Mouse (Mus musculus): ENCODE data around the gene Gm8439. TPM values are rescaled to one million over a fixed set of nuclear protein-coding genes. Genes with fewer than 3 reads are reported as not detected.
"Not testable (repeated sequence)": the region's sequence is repeated elsewhere in the genome, so short reads cannot be mapped to it uniquely, and the experiment has no call there.

Gene Gm8439
- polyA plus RNA-seq, 1 experiment from 2014 or later, result not detected

DNA sequence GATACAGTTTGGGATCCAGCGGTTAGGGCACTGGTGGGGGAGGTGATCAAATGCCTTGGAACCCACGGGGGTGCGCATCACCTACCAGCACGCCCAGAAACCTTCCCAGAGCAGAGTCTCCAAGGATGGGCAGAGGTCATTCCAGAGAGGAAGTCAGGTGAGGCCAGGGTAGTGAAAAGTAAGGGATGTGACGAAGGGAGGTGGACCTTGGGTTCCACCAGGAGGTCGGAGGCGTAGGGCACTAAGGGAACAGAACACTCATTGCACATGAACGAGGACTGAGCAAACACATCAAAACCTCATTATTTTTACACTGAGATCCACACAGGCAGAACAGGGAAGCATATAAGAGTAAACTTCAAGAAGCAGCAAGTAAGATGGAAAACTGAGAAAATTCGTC, 6.8 kb upstream of the Gm8439 start:
- WGBS, result 78% methylated on average over 9 of the region's 9 CpGs
- H3K4me2 ChIP-seq, result no peak overlapping the region
- H3K27ac ChIP-seq, result no peak overlapping the region
- H3K9ac ChIP-seq, result no peak overlapping the region
- ATAC-seq (replicated peaks; ENCODE audit: low FRiP score), result no peak
- H3K4me3 ChIP-seq (replicated peaks), result no peak overlapping the region
- no peaks in the 10 kb centered on the region for H3K36me3 ChIP-seq
- no peaks in the 10 kb centered on the region for H3K9me3 ChIP-seq (replicated peaks)
- H3K27me3 ChIP-seq, result no peaks in the 10 kb centered on the region
- 0 out of 2 replicates have a peak, but pooled peaks cover 5% of the 10 kb centered on the region for H3K4me1 ChIP-seq

DNA sequence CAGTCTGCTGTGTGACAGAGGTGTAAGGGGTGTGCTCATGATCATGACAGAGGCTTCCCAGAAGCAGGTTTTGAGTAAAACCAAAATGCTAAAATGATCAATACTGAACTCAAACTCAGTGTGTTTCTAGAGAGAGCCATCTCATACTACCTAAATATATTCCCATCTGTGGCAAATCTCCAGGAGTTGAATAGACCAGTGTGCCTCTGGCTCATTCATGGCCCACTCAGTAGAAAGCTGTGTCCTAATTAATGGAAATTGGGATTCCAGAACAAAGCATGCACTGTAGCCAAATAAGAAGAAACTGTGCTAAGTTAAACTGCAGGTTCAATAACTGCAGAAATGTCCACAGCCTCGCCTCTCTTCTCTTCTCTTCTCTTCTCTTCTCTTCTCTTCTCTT, 1.6 kb upstream of the Gm8439 start:
- H3K27ac ChIP-seq, result no peak overlapping the region
- no peaks in the 10 kb centered on the region for H3K9me3 ChIP-seq (replicated peaks)
- 79% methylated on average over 1 of the region's 1 CpGs for WGBS
- H3K27me3 ChIP-seq, result peaks cover 12% of the 10 kb centered on the region; the same call in 1 of the 2 replicates
- H3K4me1 ChIP-seq, result peaks cover 13% of the 10 kb centered on the region; the same call in 1 of the 2 replicates
- no peaks in the 10 kb centered on the region for H3K36me3 ChIP-seq
- no peak overlapping the region for H3K4me2 ChIP-seq
- no peak for ATAC-seq (replicated peaks; ENCODE audit: low FRiP score)
- H3K4me3 ChIP-seq (replicated peaks), result no peak overlapping the region
- H3K9ac ChIP-seq, result no peak overlapping the region

DNA sequence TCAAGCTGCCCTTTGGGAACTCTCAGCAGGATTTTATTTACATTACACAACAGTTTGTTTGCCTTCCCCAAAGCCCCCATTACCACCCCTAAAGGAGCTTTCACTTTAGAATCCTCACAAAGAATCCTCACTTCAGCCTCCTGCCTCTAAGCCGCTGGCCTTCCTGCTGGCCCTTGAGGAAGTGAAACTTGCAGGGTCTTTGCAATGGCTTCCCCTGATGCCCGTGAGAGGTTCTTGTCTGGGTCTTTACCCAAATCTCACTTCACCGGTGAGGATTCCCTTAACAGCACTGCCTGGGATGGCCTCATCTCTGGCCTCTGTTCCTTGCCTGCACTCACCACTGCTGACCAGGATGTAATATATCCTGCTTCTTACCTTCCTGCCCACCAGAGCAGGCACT, 525 bp downstream of the Gm8439 start:
- peaks cover 9% of the 10 kb centered on the region; the same call in 1 of the 2 replicates for H3K4me1 ChIP-seq
- H3K27me3 ChIP-seq, result peaks cover 12% of the 10 kb centered on the region; the same call in 1 of the 2 replicates
- no peaks in the 10 kb centered on the region for H3K9me3 ChIP-seq (replicated peaks)
- H3K36me3 ChIP-seq, result no peaks in the 10 kb centered on the region
- H3K4me3 ChIP-seq (replicated peaks), result no peak overlapping the region
- 32% methylated on average over 3 of the region's 3 CpGs for WGBS
- no peak for ATAC-seq (replicated peaks; ENCODE audit: low FRiP score)
- 0 out of 2 replicates have a peak overlapping the region, but pooled peaks have one; percentile 54 for H3K27ac ChIP-seq
- H3K9ac ChIP-seq, result no peak overlapping the region
- no peak overlapping the region for H3K4me2 ChIP-seq

DNA sequence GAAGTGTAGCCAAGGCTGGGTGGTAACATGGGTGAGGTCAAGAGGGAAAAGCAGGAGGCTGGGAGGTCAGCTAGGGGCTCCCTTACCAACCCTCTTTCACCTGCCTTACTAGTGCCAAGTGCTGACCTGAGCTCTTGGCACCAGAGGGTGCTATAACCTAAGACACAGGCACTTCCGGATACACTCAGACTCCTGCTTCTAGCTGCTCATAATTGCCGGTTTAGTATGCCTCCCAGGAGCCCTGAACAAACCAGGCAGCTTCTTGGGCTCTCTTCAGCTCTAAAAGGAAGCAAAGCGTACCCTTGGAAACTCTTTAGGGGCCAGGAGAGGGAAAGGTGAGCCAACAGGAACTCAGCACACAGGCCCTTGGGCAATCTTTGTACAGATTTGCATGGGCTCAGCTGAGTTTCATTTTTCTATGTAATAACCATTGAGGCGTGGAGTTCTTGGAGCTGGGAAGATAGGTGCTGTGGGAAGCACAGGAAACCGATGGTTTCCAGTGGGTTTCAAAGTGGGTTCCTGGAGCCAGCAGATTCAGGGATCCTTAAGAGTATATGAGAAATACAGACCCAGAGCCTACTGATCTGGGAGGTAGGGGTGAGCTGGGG, 1.4 kb downstream of the Gm8439 start:
- Histone ChIP-seq H3K27ac (peak overlapping the region; percentile 54), H3K36me3 (no peaks in the 10 kb centered on the region), H3K9ac (0 out of 2 replicates have a peak overlapping the region, but pooled peaks have one; percentile 29), H3K9me3 (replicated peaks) (no peaks in the 10 kb centered on the region), H3K4me2 (0 out of 2 replicates have a peak overlapping the region, but pooled peaks have one; percentile 9), H3K27me3 (peaks cover 12% of the 10 kb centered on the region; the same call in 1 of the 2 replicates), H3K4me1 (peaks cover 9% of the 10 kb centered on the region; the same call in 1 of the 2 replicates), H3K4me3 (replicated peaks) (no peak overlapping the region)
- ATAC-seq (replicated peaks; ENCODE audit: low FRiP score), result peak; percentile 89
- WGBS, result 32% methylated on average over 5 of the region's 5 CpGs

DNA sequence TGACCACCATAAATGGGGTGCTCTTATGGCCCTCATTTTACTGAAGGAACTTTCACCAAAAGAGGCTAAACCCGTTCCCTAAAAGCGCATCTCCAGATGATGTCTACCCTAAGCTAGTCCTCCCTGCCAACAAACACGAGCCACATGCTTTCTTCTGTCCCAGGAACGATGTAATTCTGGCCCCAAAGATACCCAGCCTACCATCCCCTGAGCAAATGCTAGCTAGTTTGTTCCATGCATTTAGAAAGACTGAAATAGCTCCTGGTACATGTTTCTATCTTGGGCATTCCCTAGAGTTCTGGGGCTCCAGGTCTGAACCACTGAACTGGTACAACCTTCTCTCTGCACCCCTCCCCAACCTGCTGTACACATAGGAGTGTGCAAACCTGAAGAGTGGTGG, 2.4 kb downstream of the Gm8439 start:
- no peak overlapping the region for H3K4me2 ChIP-seq
- no peak overlapping the region for H3K27ac ChIP-seq
- H3K36me3 ChIP-seq, result no peaks in the 10 kb centered on the region
- H3K27me3 ChIP-seq, result peaks cover 12% of the 10 kb centered on the region; the same call in 1 of the 2 replicates
- no peak overlapping the region for H3K9ac ChIP-seq
- H3K4me1 ChIP-seq, result peaks cover 9% of the 10 kb centered on the region; the same call in 1 of the 2 replicates
- H3K4me3 ChIP-seq (replicated peaks), result no peak overlapping the region
- H3K9me3 ChIP-seq (replicated peaks), result no peaks in the 10 kb centered on the region
- WGBS, result 91% methylated on average over 4 of the region's 4 CpGs
- ATAC-seq (replicated peaks; ENCODE audit: low FRiP score), result no peak

DNA sequence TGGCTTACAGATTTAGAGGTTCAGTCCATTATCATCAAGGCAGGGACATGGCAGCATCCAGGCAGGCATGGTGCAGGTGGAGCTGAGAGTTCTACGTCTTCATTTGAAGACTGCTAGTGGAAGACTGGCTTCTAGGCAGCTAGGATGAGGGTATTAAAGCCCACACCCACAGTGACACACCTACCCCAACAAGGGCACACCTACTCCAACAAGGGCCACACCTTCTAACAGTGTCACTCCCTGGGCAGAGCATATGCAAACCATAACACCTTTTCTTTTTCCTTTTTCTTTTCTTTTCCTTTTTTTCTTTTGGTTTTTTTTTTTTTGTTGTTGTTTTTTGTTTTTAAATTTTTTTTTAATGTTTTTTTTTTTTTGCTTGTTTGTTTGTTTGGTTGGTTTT, 7.7 kb downstream of the Gm8439 start:
- 83% methylated on average over 1 of the region's 1 CpGs for WGBS
- not testable (repeated sequence) for H3K4me1 ChIP-seq; H3K4me3 ChIP-seq (replicated peaks); H3K9ac ChIP-seq; H3K27me3 ChIP-seq; H3K9me3 ChIP-seq (replicated peaks); H3K4me2 ChIP-seq; H3K27ac ChIP-seq; H3K36me3 ChIP-seq; ATAC-seq (replicated peaks; ENCODE audit: low FRiP score)

DNA sequence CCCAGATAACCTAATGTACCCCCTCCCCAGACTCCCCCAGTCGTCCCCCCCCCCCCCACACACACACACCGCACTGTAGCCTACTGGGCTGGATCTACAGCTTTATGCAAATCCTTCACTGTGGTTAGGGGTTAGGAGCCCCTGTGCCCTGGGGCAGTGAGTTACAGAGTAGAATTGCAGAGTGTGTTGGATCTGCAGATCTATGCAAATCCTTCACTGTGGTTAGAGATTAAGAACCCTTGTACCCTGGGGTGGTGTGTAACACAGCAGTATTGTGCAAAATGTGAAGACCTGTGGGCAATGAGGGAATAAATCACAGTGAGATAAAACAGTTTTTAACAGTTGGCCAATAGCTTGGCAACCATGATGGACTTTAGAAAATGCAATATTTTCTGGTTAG, 10.4 kb downstream of the Gm8439 start:
- Histone ChIP-seq H3K27me3 (no peaks in the 10 kb centered on the region), H3K36me3 (no peaks in the 10 kb centered on the region), H3K4me1 (0 out of 2 replicates have a peak, but pooled peaks cover 5% of the 10 kb centered on the region), H3K4me2 (no peak overlapping the region), H3K9ac (no peak overlapping the region), H3K9me3 (replicated peaks) (no peaks in the 10 kb centered on the region), H3K4me3 (replicated peaks) (no peak overlapping the region), H3K27ac (peak overlapping the region; percentile 58; the same call in 1 of the 2 replicates)
- peak; percentile 69 for ATAC-seq (replicated peaks; ENCODE audit: low FRiP score)
- WGBS, result 23% methylated on average over 2 of the region's 2 CpGs

DNA sequence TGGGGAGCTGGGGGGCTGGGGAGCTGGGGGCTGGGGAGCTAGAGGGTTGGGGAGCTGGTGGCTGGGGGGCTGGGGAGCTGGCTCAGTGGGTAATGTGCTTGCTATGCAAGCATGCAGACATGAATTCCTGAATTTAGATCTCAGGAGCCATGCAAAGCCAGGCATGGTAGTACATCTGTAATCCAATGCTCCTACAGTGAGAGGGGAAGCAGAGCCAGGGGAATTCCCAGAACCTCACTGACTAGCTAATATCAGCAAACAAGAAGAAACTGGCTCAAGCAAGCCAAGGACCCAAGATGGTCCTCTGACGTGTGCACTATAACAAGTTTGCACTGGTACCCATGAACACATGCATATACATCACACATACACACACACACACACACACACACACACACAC, 13.2 kb downstream of the Gm8439 start:
- WGBS, result 73% methylated on average over 1 of the region's 1 CpGs
- Histone ChIP-seq H3K9me3 (replicated peaks) (no peaks in the 10 kb centered on the region), H3K27ac (no peak overlapping the region)

DNA sequence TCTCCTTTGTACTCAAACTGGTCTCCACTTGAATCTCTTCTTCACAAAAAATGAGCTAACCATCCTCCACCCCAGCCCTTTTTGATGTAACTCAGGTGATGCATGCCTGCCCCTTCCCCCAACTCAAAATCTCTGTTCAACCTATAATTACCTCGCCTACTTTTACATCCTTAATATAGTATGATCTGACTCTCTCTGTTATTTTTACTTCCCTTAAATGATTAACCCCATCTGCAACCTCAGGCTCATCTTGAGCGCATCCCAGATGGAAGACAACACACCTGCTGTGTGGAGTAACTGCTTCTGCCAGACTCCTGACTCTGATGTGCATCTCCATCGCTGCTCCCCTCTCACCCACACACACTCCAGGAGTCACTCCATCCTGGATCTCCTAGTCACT, 14.1 kb downstream of the Gm8439 start:
- H3K27ac ChIP-seq, result no peak overlapping the region
- no peak overlapping the region for H3K4me3 ChIP-seq (replicated peaks)
- H3K9ac ChIP-seq, result no peak overlapping the region
- ATAC-seq (replicated peaks; ENCODE audit: low FRiP score), result no peak
- H3K4me2 ChIP-seq, result no peak overlapping the region
- H3K4me1 ChIP-seq, result peaks cover 9% of the 10 kb centered on the region; the same call in 1 of the 2 replicates
- 75% methylated on average over 3 of the region's 3 CpGs for WGBS
- no peaks in the 10 kb centered on the region for H3K27me3 ChIP-seq
- no peaks in the 10 kb centered on the region for H3K36me3 ChIP-seq
- no peaks in the 10 kb centered on the region for H3K9me3 ChIP-seq (replicated peaks)

More for the DNA sequence above, 13.2 kb downstream of the Gm8439 start:
- H3K9ac ChIP-seq, result no peak overlapping the region
- no peaks in the 10 kb centered on the region for H3K36me3 ChIP-seq
- 0 out of 2 replicates have a peak, but pooled peaks cover 5% of the 10 kb centered on the region for H3K4me1 ChIP-seq
- H3K4me2 ChIP-seq, result no peak overlapping the region
- no peak overlapping the region for H3K4me3 ChIP-seq (replicated peaks)
- ATAC-seq (replicated peaks; ENCODE audit: low FRiP score), result no peak
- H3K27me3 ChIP-seq, result no peaks in the 10 kb centered on the region

DNA sequence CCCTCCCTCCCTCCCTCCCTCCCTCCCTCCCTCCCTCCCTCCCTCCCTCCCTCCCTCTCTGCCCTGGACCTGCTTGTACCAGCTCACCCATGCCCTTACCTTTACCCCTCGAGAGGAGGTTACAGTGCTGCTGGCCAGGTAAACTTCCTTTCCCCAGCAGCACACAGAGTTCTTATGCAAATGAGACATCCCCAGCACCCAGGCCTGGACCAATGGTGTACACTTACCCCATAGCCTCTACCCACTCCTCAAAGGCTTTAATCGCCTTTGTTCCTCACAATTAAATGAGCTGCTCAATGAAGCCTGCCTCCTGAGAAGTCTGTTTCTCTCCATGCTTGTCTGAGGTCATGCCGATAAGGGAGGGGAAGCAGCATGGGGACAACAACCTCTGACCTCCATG, 18.4 kb downstream of the Gm8439 start:
- Histone ChIP-seq H3K4me2 (no peak overlapping the region), H3K4me3 (replicated peaks) (no peak overlapping the region), H3K9ac (no peak overlapping the region), H3K27ac (peak overlapping the region; percentile 67), H3K4me1 (peaks cover 4% of the 10 kb centered on the region; the same call in 1 of the 2 replicates), H3K9me3 (replicated peaks) (no peaks in the 10 kb centered on the region), H3K27me3 (no peaks in the 10 kb centered on the region), H3K36me3 (no peaks in the 10 kb centered on the region)
- peak; percentile 87 for ATAC-seq (replicated peaks; ENCODE audit: low FRiP score)
- WGBS, result 31% methylated on average over 3 of the region's 3 CpGs

DNA sequence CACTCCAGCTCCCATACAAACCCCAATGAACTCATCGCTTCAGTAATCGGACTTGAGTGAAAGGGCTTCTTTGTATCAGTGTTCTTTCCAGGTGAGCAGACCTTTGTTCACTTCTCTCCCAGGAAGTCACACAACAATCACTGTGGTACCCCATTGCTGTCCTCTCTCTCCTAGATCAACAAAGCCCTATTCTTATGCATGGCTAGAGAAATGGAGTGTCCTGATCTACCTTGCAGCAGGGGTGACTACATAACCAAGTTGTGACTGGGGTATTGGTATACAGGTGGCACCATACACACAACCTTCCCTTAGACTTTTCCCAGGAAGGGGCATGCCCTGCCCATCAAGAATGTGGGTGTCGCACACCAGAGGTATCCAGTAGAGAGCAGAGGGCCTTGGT, 22.5 kb downstream of the Gm8439 start:
- no peak overlapping the region for H3K9ac ChIP-seq

DNA sequence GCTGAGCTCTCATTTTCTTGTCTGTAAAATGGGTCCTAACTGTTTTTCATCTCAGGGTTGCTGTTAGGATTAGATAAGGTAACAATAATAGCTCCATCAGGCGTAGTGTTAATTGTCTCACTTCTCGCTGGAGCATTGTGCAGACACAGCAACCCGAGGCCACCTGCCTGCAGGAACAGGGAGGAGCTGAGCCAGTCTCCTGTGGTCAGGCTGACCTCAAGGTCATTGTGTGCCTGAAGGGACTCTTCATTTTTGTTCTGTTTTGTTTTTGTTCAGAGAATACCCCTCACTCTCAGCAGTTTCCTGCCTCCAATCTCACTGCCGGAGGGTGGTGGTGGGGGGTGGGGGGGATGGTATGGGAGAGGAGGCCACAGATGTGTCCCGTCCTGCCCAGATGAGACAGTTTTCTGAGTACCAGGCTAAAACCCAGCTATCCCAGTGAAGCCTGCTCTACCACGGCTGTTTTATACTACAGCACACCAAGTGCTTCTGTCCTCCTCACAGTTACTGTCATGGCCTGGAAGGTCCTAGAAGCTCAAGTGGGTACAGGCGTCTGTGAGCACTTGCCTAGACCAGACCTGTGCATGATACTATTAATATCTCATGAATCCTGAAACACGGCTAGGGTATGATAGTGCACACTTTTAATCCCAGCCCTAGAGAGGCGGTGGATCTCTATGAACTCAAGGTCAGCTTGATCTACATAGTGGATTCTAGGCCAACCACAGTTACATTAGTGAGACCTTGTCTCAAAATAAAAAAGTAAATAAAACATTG, 23.9 kb downstream of the Gm8439 start:
- no peak for ATAC-seq (replicated peaks; ENCODE audit: low FRiP score)
- H3K4me1 ChIP-seq, result peaks cover 23% of the 10 kb centered on the region
- H3K4me3 ChIP-seq (replicated peaks), result no peak overlapping the region
- H3K9me3 ChIP-seq (replicated peaks), result no peaks in the 10 kb centered on the region
- no peaks in the 10 kb centered on the region for H3K27me3 ChIP-seq
- H3K4me2 ChIP-seq, result no peak overlapping the region
- 0 out of 2 replicates have a peak overlapping the region, but pooled peaks have one; percentile 7 for H3K27ac ChIP-seq
- H3K36me3 ChIP-seq, result no peaks in the 10 kb centered on the region
- 35% methylated on average over 9 of the region's 9 CpGs for WGBS
- no peak overlapping the region for H3K9ac ChIP-seq

More for the DNA sequence above, 22.5 kb downstream of the Gm8439 start:
- no peak overlapping the region for H3K4me2 ChIP-seq
- no peak overlapping the region for H3K27ac ChIP-seq
- ATAC-seq (replicated peaks; ENCODE audit: low FRiP score), result no peak
- no peaks in the 10 kb centered on the region for H3K27me3 ChIP-seq
- peaks cover 20% of the 10 kb centered on the region for H3K4me1 ChIP-seq
- no peaks in the 10 kb centered on the region for H3K9me3 ChIP-seq (replicated peaks)
- 85% methylated on average over 3 of the region's 3 CpGs for WGBS
- H3K4me3 ChIP-seq (replicated peaks), result no peak overlapping the region
- H3K36me3 ChIP-seq, result no peaks in the 10 kb centered on the region

Measured in kidney, embryonic 15.5 days (tissue).